Mouse (Mus musculus) forebrain, postnatal 0 days (tissue): Measurements from ENCODE around the gene Prkrip1. TPM values are rescaled to one million over a fixed set of nuclear protein-coding genes. Genes with fewer than 3 reads are reported as not detected.

Experiments
- ATAC-seq: fragments of 200-750 bp; cut with Nextera tagmentation; 2 replicates; pipeline ENCODE4 v1.8.0; 2017; ENCODE audit warnings: mild to moderate bottlenecking, moderate library complexity
- DNase-seq: peaks from one replicate; pipeline ENCODE4 v3.0.0-alpha.2; 2015
- H3K27ac ChIP-seq: fragments of 300-500 bp; sonication (generic); 2 replicates; pipeline ENCODE4 v1.5.1; 2014; ENCODE audit warnings: low read depth, mild to moderate bottlenecking, antibody characterized with exemption, low read length, moderate library complexity, mixed read lengths
- H3K27me3 ChIP-seq: fragments of 300-500 bp; sonication (generic); 2 replicates; pipeline ENCODE4 v1.6.1; 2014; ENCODE audit warnings: mild to moderate bottlenecking, low read length, mixed read lengths; ENCODE audit not compliant: insufficient read depth
- H3K36me3 ChIP-seq: fragments of 300-500 bp; sonication (generic); 2 replicates; pipeline ENCODE4 v1.6.1; 2014; ENCODE audit warnings: mild to moderate bottlenecking, moderate library complexity; ENCODE audit not compliant: insufficient read depth
- H3K4me1 ChIP-seq: fragments of 300-500 bp; sonication (generic); 2 replicates; pipeline ENCODE4 v1.6.1; 2014; ENCODE audit warnings: antibody characterized with exemption; ENCODE audit not compliant: insufficient read depth
- H3K4me2 ChIP-seq: fragments of 300-500 bp; sonication (generic); 2 replicates; pipeline ENCODE4 v1.6.1; 2014; ENCODE audit warnings: low read depth, mild to moderate bottlenecking, moderate library complexity
- H3K4me3 ChIP-seq: fragments of 300-500 bp; sonication (generic); 2 replicates; pipeline ENCODE4 v1.5.1; 2014; ENCODE audit warnings: low read depth, low read length, mixed read lengths
- H3K9ac ChIP-seq: fragments of 300-500 bp; sonication (generic); 2 replicates; pipeline ENCODE4 v1.6.1; 2014; ENCODE audit warnings: mild to moderate bottlenecking
- H3K9me3 ChIP-seq: fragments of 300-500 bp; sonication (generic); 2 replicates; pipeline ENCODE4 v1.6.1; 2016; ENCODE audit warnings: low read length
- CTCF ChIP-seq: sonication (generic); IDR thresholded peaks from 2 replicates; pipeline ENCODE4 v1.5.1; 2016; ENCODE audit warnings: antibody characterized with exemption, control low read depth, low read depth
- WGBS: fragments of 180-500 bp; shearing (Covaris S2); extraction: QIAGEN DNeasy Blood & Tissue Kit; methylation state at CpG from one replicate; pipeline ENCODE4 v1.1.7; 2014; 5-methylcytosine and 5-hydroxymethylcytosine counted together
- polyA plus RNA-seq: library from polyadenylated mRNA; unstranded; fragments of >200 nt; fragmentation: Nextera tagmentation; extraction: Ambion mirVana; gene quantifications from 2 replicates; pipeline ENCODE4 v1.2.1, GENCODE M21; 2015
- total RNA-seq: library from RNA; depleted of rRNA; stranded (reverse); fragments of >200 nt; gene quantifications from 2 replicates; pipeline ENCODE4 v1.2.3, GENCODE M21; 2014; rRNA removed

Gene Prkrip1
- total and polyA plus RNA-seq, 2 experiments from 2014 or later: 19.8 to 61.3 TPM

DNA sequence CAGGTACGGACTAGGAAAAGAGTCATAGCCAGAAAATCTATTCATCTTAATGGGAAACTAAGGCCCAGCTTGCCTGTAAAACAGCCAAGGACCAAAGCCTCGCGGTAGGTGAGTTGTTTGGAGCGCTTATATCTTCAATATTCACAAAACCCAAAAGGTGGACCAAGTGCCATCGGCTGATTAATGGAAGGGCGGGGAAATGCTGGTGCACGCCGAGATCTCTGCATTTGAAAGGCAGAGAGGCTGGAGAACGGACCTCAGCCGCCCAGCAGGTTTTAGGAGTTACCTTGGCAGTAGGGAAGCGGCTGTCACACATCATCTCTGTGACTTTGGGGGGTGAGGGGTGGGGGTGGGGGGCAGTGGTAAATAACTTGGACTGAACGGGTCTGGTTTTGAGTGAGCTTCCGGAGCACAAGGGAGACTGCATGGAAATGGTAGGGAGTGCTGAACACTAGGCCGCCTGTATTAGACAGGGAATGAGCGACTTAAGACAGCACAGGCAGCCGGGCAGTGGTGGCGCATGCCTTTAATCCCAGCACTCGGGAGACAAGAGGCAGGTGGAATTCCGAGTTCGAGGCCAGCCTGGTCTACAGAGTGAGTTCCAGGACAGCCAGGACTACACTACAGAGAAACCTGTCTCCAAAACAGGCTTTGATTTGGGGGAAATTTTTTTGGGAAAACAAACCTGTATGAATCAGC lies 62.3 kb downstream of the Prkrip1 start:
- Histone ChIP-seq H3K9me3 (no peaks in the 10 kb centered on the region), H3K4me3 (peak overlapping the region; percentile 55), H3K27me3 (no peaks in the 10 kb centered on the region), H3K4me2 (peak overlapping the region; percentile 76), H3K36me3 (peaks cover 34% of the 10 kb centered on the region), H3K9ac (peak overlapping the region; percentile 68), H3K4me1 (peaks cover 14% of the 10 kb centered on the region), H3K27ac (0 out of 2 replicates have a peak overlapping the region, but pooled peaks have one; percentile 31)
- TF ChIP-seq CTCF: no peak
- 9% methylated on average over 20 of the region's 20 CpGs for WGBS
- DNase-seq (no peak), ATAC-seq (peak; percentile 16)

- WGBS: under 1% methylated on average over 60 of the region's 60 CpGs
- Histone ChIP-seq H3K27me3 (no peaks in the 10 kb centered on the region), H3K4me1 (peaks cover 14% of the 10 kb centered on the region), H3K4me3 (peak within 1 kb of the TSS; percentile 55), H3K27ac (0 out of 2 replicates have a peak within 1 kb of the TSS, but pooled peaks have one; percentile 51), H3K4me2 (peak within 1 kb of the TSS; percentile 76), H3K9me3 (no peaks in the 10 kb centered on the region), H3K9ac (peak within 1 kb of the TSS; percentile 68), H3K36me3 (peaks cover 35% of the 10 kb centered on the region)
- peak; percentile 84 for TF ChIP-seq CTCF
- peak; percentile 99 for ATAC-seq
- DNase-seq: peak; percentile 96
These were observed 63.0 kb downstream of the Prkrip1 start, which contains the start of the genes Lrwd1 and Alkbh4 for GRCm38 (mm10) chr5:136135571-136136291. TSS of gene Lrwd1 (minus strand) at chr5:136136074. TSS of gene Alkbh4 (plus strand) at chr5:136136146.

Other genes with a start within 250 kb of the Prkrip1 start
- 6.5 and 7.0 TPM in 2 replicates for gene Ssc4d, start 224.4 kb downstream of the Prkrip1 start, total RNA-seq
- 2.5 and 4.0 TPM in 2 replicates for gene Ssc4d, start 224.4 kb downstream of the Prkrip1 start, polyA plus RNA-seq
- 0.14 TPM in 1 of 2 replicates, not detected in the other for gene Zp3, start 218.9 kb downstream of the Prkrip1 start, total RNA-seq
- gene Zp3, start 218.9 kb downstream of the Prkrip1 start, polyA plus RNA-seq: 0.14 and 0.23 TPM in 2 replicates
- 19.5 and 25.3 TPM in 2 replicates for gene Dtx2, start 204.2 kb downstream of the Prkrip1 start, total RNA-seq
- gene Dtx2, start 204.2 kb downstream of the Prkrip1 start, polyA plus RNA-seq: 17.6 and 20.0 TPM in 2 replicates
- gene Upk3b, start 160.5 kb downstream of the Prkrip1 start, total RNA-seq: 0.19 TPM in 1 of 2 replicates, not detected in the other
- not detected in 2 replicates for gene Upk3b, start 160.5 kb downstream of the Prkrip1 start, polyA plus RNA-seq
- gene Upk3bl, start 144.5 kb downstream of the Prkrip1 start, total RNA-seq: not detected in 2 replicates
- not detected in 2 replicates for gene Upk3bl, start 144.5 kb downstream of the Prkrip1 start, polyA plus RNA-seq
- 8.5 and 11.5 TPM in 2 replicates for gene Rasa4, start 115.0 kb downstream of the Prkrip1 start, total RNA-seq
- 5.8 and 9.0 TPM in 2 replicates for gene Rasa4, start 115.0 kb downstream of the Prkrip1 start, polyA plus RNA-seq
- 85.0 and 123 TPM in 2 replicates for gene Polr2j, start 82.3 kb downstream of the Prkrip1 start, total RNA-seq
- 237 and 318 TPM in 2 replicates for gene Polr2j, start 82.3 kb downstream of the Prkrip1 start, polyA plus RNA-seq
- 30.0 and 33.3 TPM in 2 replicates for gene Lrwd1, start 62.9 kb downstream of the Prkrip1 start, total RNA-seq
- 18.9 and 19.7 TPM in 2 replicates for gene Lrwd1, start 62.9 kb downstream of the Prkrip1 start, polyA plus RNA-seq
- gene Alkbh4, start 62.8 kb downstream of the Prkrip1 start, total RNA-seq: 12.7 and 16.1 TPM in 2 replicates
- gene Alkbh4, start 62.8 kb downstream of the Prkrip1 start, polyA plus RNA-seq: 16.0 and 16.4 TPM in 2 replicates
- gene Orai2, start 28.2 kb downstream of the Prkrip1 start, total RNA-seq: 76.9 and 105 TPM in 2 replicates
- 52.1 and 64.0 TPM in 2 replicates for gene Orai2, start 28.2 kb downstream of the Prkrip1 start, polyA plus RNA-seq
- 38.4 and 43.8 TPM in 2 replicates for gene Sh2b2, start 47.6 kb upstream of the Prkrip1 start, total RNA-seq
- gene Sh2b2, start 47.6 kb upstream of the Prkrip1 start, polyA plus RNA-seq: 21.0 and 22.7 TPM in 2 replicates